Mouse (Mus musculus): ENCODE data around the gene Zic5.
"Not testable (repeated sequence)": the region's sequence is repeated elsewhere in the genome, so short reads cannot be mapped to it uniquely, and the experiment has no call there.

Gene Zic5

DNA sequence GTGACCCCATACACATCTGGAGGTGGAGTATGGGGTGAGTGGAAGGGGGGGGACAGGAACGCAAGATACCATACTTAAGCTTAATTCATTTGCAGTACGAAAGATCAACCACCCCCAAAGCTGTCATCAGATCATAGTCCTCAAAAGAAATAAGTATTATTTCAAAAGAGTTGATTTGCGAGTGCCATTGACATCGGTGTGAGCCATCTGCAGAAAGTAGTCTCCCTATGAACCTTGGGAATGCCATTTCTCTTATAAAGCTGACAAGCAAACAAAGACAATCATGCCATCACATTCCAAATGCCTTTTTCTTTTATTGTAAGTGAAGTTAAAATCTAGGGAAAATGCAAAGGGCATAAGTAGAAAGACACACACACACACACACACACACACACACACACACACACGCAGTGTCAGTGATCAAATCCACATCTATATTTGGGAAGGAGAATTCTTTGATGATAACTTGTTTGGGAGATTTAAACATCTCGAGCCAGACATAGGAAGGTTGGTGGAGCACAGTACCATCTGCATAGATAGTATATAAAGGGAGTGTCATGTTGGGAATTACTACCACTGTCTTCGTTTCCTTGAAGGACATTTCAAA, 1.4 kb upstream of the Zic5 start:
- in situ Hi-C loops (cut with MboI, MseI) = no loop called here

DNA sequence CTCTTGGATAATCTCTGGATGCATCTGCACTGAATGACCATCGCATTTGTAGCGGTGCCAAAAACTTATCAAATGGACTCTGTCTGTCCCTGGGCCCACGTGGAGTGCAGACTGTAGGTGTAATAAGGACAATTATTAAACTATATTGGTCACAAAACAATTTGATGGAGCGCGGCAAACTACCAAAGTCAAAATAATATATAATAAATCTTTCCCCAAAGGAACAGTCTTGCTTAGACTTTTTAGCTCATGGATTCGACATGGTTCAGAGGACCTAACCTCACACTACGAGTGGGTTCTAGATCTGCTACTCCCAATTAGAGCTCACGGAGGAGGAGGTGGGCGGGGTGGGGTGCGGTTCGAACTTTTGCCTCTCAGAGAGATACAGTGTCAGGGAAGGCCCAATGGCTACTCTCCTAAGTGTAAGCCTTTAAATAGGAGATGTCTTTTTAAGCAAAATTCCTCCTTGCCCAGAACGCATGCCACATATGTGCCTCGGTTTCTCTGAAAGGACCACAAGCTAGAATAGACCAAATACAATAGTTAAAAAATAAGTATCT, 534 bp upstream of the Zic5 start:
- in situ Hi-C loops (cut with MboI, MseI) = no loop called here

DNA sequence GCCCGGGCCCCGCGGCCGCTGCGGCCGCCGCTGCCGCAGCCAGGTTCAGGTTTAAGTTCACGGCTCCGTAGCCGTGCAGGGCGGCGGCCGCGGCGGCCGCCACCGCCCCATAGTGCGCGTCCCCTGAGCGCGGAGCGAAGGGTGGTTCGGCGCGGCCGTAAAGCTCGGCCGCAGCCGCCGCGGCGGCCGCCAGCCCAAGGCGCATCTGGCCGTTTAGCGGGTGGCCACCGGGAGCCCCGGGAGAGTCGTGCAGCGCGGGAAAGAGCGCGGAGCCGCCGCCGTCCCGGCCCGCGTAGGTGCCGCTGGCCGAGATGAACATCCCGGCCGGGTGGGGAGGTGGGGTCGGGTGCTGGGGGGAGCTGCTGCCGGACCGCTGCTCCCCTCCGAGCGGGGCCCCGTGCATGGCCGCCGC, 1.1 kb downstream of the Zic5 start:
- in situ Hi-C loops (cut with MboI, MseI) = no loop called here

DNA sequence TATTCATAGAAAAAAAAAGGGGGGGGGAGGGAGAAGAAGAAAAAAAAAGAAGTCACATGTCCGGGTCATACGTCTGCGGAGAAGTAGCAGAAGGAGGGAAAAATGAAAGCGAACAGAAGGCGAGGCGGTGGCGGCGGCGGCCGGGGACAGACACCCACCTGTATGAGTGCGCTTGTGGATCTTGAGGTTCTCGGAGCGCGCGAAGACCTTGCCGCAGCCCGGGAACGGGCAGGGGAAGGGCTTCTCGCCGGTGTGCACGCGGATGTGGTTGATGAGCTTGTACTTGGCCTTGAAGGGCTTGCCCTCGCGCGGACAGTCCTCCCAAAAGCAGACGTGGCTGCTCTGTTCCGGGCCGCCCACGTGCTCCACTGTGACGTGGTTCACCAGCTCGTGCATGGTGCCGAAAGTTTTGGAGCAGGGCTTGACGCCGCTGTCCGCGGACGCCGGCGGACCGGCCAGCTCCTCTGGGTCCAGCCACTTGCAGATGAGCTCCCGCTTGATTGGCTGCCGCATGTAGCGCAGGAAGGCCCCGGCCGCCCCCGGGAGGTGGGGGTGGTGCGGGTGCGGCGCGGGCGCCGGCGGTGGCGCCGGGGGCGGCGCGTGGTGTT, 1.6 kb downstream of the Zic5 start:
- in situ Hi-C loops (cut with MboI, MseI) = not testable (repeated sequence)

DNA sequence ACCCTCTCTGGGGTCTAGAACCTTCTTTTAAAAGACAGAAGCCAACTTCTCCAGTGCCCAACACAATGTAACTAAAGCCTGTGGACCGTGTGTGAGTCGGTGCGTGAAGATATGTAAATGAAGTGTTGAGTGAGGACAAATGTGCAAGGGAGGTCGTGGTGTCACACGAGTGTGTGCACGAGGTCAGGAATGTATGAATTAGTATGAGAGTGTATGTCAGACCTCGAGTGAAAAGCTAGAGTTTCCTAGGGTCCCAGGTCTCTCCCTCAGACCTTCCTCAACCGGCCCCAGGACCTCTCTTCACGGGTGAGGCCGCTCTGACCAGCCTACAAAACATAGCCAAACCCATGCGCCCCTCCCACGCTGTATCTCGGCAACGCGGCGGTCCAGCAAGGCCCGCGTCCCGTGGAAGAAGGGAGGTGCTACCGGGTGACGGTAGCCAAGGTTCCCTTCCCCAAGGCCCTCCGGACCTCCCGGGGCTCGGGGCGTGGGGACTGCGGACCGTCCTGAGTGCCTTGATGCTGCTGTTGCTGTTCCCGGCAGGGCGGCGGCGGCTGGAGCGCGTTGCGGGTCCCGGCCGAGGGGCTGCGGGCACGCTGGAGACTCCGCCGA, 2.3 kb downstream of the Zic5 start:
- in situ Hi-C loops (cut with MboI, MseI) = no loop called here

DNA sequence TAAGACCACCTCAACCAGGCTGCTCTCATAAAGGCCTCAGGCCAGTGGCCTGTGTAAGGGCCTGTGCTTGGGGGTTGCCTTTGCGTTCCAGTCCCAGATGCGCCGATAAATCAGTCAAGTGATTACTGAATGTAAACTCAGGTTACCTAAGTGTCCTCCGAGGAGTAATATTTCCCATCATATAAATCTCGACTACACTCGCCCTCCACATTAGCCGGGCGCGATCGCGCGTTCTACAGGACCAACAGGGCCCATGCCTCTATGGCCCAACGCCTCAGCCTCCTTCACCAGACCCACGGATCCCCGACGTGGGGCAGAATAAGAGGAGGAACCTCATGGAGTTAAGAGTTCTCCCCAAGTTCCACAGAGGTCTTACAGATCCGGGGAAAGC, 2.8 kb downstream of the Zic5 start:
- in situ Hi-C loops (cut with MboI, MseI) = no loop called here

DNA sequence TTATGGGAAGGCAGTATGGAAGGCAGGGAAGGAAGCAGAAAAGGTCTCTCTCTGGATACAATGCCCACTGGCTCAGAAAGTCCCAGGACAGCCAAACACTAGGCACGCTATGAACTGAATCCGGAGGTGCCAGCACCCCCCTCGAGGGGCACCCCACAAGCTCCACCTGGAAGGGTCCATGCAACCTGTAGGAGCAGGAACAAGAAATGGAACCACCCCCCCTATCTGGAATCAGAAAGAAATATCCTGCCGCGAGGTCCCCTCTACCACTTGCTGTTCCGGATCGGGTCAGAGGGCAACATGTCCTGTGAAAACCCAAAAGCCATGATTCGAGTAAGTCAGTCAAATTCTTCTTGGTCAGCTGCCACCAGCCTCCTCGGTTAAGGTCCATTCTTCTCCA, 3.5 kb downstream of the Zic5 start:
- in situ Hi-C loops (cut with MboI, MseI) = no loop called here

DNA sequence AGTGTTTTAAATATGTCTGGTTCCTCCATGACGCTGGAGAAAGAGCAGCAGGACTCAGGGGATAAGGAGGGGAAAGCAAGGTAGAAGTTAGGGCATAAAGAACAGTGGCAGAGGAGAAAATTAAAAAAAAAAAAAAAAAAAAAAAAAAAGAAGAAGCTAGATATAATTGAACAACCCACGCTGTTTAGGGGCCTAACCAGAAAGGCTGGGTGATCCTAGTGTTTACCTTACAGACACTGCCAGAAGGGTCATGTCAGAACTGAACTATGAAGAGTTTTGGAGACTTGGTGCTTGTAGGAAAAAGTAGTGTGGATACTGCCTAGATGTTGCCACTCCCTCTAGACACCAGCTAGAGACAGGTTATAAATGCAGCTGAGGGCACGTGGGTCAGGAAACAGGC, 4.0 kb downstream of the Zic5 start:
- in situ Hi-C loops (cut with MboI, MseI) = no loop called here

DNA sequence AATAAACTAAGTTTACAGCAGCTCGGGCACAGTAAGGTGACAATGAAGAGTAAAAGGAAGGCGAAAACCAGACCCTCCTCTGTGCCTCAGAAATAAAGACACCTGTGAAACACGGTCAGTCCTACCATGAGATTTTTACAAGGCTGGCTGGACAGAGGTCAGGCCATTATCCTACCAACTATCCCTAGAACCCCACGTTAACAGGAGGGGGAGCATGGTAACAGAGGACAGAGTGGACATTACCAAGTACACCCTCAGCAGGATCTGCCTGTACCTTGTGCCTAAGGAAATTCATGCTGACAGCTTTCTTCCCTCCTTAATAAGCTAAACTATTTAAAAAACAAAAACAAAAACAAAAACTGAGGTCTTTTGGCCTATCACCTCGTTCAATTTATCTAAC, 5.3 kb downstream of the Zic5 start:
- in situ Hi-C loops (cut with MboI, MseI) = no loop called here

DNA sequence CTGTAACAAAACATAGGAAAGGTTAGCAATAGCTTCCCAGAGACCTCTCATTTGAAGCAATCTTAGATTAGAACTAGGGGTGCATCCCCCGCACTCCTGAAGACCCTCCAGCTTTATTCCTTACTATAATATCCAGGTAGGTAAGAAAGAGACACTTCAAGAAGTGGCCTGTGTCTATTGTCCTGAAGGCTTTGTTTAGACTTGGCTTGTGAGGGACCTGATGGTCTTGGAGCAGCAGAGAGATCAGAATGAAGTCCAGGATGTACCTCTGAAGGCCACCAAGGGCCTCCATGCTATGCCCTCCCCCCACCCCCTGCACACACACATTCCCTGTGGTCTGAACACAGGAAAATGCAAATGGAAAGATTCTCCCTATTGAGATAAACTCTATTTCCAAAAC, 5.7 kb downstream of the Zic5 start:
- in situ Hi-C loops (cut with MboI, MseI) = no loop called here

DNA sequence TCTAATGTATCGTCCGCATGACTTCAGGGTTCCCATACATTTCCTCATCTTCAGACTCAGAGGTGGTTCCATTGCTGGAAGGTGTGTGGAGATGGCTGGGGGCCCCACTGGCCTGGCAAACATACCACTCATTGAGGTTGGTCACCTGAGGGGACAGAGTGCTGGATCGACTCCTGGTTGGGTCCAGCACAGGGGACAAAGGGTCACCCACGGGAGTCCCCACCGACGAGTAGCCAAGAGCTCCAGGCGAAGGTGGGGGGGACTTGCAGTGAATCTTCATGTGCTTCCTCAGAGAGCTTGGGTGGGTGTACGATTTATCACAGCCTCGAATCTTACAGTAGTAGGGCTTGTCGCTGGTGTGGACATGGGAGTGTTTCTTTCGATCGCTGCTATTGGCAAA, 6.1 kb downstream of the Zic5 start:
- in situ Hi-C loops (cut with MboI, MseI) = not testable (repeated sequence)

DNA sequence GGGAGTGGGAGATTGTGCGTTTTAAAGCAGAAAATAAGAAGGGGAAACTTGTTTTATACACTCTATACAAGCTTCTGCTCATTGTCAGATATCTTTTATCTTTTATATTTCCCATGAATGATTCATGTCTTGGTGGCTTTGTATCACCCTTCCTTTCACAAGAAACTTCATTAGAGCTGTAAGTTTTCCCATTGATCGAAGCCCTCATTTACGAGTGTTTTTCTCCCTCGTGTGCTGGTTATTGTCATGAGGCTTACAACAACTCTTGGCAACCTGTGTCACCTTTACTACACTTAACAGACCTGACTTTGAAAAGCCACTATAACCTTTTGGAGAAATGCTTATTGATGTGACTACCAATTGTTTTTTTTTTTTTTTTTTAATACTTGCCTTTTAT, 9.9 kb downstream of the Zic5 start:
- in situ Hi-C loops (cut with MboI, MseI) = no loop called here

DNA sequence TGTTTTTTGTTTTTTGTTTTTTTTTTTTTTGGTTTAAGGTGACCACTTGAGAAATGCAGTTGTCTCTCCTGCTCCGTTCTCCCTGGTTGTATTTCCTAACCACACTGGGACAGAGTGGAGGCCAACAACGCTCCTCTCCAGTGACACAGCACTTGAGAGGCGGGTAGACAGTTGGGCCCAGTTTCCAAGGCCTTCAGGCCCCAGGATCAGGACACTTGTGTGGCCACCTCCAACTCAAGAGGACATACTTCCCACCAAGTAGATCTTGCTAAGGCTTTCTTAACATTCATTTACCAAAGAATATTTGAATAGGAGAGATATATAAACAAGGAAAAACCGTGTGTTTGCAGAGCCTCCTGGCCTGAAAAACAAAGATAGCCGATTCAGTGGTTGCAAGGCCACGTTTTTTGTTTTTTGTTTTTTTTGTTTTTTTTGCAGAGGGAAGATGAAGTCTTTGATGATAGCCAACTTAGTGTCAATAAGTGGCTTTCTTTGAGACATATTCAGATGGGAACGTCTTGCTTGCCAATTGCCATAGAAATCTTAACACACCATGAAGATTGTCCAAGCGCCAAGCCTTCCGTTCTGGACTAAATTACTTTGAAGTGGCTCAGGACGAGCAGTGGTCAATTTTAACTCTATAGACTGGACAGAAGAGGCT, 10.4 kb downstream of the Zic5 start:
- in situ Hi-C loops (cut with MboI, MseI) = no loop called here

DNA sequence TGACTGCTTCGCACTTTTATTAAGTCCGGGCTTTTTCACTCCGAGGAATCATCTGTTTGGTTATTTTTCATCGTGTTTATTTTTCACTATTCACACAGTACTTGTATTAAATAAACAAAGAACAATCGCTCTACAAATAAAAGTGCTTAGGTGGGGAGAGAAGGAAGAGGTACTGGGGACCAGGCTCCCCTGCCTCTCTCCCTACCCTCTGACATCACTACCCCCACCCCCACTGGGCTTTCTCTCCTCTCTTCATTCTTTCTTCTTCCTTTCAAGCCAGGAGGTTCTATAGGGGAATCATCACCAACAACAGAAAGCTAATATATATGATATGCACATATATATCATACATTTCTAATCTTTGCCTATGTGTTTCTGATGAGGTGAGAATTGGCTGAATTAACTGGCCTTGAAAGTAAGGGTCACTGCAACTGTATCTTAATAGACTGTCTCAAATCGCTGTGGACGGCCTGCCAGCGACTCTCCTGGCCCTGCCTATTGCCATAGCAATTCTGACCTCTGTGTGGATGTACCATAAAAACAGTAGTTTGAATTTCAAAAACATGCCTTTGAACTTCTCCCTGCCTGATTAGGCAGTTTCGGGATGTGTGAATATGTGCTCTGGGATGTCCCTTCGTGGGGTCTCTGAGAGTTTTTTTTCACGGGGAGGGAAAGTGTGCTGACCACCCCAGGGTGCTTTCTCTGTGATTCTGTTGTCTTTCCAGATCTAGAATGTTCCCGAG, 11.3 kb downstream of the Zic5 start:
- in situ Hi-C loops (cut with MboI, MseI) = no loop called here

DNA sequence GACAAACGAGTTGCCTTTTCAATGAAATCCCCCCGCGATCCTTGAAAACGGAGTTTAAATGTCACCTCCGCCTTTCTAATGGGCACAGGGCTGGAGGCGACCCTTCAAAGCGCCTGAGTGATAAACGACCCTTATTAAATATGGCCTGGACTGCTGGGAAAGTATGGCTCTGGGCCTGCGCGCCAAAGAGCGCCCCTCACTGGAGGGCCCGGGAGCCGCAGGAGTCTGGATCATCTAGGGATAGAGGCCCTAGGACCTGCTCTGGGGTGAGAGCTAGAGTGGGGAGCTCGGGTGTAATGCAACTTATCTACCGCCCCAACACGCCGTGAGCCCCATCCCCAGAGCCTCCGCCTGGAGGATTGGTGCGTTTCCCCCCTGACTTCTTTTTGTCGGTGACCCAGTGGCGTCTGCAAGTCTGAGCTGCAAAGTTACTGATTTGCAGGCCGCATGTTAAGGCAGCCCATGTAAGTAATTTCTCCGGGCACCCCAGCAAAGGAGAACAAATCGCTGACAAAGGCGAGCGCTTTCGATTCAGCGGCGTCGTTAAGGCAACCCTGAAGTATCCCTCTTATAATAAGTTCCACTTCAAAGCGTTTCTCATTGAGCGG, 12.0 kb downstream of the Zic5 start:
- in situ Hi-C loops (cut with MboI, MseI) = no loop called here

DNA sequence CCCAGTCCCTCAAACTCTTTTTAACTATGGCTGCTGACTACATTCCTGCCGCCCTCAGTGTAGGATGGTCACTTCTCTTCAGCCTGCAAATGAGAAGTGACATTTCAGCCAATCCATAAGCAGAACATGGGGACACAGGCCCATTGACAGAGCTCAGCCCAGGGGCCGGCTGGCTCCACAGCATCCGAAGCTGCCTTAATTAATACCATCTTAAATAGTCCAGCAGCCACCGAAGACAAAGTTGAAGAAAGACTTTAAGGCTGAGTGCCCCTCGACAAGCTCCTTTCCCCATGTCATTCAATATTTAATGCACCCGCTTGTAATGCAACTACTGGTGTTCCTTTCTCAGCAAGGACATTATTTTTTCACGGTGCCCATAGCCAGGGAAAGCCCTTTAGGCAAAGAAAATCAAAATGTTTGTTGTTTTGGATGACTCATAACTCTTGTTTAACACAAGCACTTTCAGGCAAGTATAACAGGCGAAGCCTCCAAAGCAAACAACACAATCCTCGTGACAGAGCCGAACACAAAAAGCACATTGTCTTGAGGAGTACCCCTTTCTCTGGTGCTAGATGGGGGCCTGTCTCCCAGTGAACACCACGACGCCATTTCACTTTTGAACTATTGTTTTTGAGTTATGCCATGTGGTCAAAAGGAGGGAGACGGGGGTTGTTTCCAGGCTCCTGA, 12.6 kb downstream of the Zic5 start:
- in situ Hi-C loops (cut with MboI, MseI) = no loop called here

DNA sequence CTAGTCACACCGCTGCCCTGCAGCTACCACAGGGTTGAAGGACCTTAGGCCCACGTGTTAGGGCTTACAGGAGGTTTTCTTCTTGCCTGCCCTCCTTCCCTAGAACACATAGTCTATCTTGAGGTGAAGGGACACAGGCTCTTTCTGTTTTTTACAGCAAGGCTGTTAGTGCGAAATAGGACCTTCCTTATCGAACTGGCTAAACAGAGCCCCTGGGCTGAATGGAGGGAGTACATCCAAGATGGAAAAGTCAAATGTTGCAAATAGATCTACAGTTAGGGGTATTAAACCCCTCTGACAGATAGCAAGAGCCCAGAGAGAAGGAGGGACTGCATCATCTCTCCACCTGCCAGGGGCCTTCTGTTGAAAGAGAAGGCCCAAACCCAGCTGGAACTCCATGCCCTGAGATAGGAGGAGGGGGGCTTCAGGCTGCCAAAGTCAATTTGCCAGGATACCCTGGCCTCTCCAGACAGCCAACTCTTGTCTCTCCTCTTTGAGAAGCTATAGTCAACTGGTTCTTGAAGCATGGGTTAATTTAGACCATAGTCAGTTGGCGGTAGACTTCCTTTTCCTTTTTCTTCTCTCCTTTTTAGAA, 13.8 kb downstream of the Zic5 start:
- in situ Hi-C loops (cut with MboI, MseI) = no loop called here

DNA sequence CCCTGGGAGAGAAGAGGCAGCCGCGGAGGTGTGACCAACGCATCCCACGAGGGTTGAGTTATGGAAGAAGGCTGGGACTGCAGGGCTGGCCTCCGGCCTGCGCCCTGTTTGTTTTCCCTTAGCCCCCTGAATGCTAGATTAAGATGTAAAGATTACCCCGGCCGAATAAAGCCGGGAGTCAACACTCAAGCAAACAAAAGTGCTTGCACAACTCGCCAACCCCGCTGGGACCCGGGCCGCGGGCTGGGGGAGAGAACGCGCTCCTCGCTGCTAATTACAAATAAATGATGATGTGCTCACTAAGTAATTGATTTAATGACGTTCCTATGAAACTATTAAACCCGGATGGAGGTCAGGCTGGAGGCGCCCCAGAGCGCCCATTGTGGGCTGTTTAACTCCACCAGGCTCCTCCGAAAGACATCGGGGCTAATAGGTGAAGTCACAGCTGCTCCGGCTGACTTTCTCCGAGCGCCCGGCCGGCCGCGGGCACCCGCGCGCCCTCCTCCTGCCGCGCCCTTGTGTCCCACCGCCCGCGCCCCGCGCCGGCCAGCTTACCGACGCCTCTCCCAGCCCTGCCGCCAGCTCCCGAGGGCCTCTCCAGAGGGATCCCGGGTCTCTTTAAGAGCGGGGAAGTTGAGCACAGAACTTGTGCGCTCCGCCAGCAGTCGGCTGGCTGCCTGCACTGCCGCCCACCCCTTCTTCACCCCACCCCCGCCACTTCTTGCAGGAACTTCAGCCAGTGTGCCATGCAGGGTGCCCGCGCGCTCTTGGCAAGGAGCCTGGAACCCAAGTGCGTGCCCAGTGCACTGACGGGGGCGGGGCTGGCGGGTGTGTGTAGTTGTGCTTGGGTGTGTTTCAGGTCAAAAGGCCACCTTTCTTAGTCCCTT, 14.7 kb downstream of the Zic5 start, which contains the start of gene Gm5089:
Gm5089 (minus strand) TSS at position 620 of the 887 bp plus-strand sequence.
- in situ Hi-C loops (cut with MboI, MseI) = no loop called here
